Mouse (Mus musculus) kidney, adult 2 months (tissue): ENCODE measurements at regions not wholly inside any gene's neighbourhood (a gene's known extent, or its start where the extent isn't known, plus 50 kb on each side); places are given as distances from the start of the nearest gene placed in this dataset.

Experiments used
- CTCF ChIP-seq: fragments of 200-500 bp; conservative IDR thresholded peaks from 2 replicates; pipeline ENCODE4 v1.5.1; 2011; ENCODE audit warnings: low read depth, mild to moderate bottlenecking, control low read depth, low read length, moderate library complexity, mixed read lengths; ENCODE audit not compliant: insufficient read depth, insufficient read length
- POLR2A ChIP-seq: fragments of 200-500 bp; IDR thresholded peaks from one replicate; pipeline ENCODE4 v1.6.1; 2011; ENCODE audit warnings: low read depth, low read length, control low read depth

DNA sequence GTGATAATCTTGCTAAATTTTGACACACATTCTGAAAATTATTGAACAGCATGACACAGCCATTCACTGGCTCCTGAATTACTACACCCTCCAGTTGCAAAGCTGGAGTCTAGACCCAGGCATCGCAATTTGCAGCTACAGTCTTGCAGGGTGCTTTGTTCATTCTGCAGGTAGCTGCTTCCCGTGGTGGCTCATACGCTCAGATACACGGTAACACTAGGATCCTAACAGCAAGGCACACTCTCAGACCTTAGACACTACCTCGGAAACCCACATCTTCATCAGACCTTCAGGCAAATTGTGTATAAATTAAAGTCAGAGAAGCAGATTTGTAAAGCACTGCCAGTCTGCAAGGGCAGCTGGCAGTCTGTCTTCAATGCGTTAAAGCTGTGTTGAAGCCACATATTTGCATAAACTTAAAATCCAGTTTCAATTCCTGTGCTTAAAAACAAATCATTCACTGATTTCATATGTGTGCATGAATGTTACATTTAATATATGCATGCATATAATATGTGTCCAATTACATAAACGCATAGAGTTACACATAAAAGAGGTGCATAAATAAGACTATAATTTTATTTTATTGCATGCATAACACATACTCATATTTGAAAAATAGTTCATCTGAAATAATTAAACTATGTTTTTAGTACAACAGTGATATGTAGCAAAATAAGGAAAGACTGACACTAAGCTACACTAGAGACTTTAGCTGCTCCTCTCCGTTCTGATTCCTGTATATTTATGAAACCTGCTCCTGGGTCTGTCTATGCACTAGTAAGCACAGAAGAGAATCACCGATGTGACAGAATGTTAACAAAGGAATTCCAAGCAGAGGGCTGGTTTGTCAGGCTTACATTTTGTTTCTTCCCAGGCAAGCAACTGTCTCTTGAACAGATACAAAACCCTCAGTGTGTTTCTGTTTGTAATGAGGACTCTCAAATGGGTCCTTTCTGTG, 227.5 kb upstream of the Itga1 start:
- no peak for TF ChIP-seq POLR2A
- no peak for TF ChIP-seq CTCF
